Mouse (Mus musculus) liver, embryonic 12.5 days (tissue): ENCODE data around the gene Gpr137c. TPM values are rescaled to one million over a fixed set of nuclear protein-coding genes. Genes with fewer than 3 reads are reported as not detected.
A peak's percentile ranks its signal among the peaks of the same experiment; 100 is the strongest.

Source experiments
- ATAC-seq: fragments of 200-750 bp; cut with Nextera tagmentation; 2 replicates; pipeline ENCODE4 v1.8.0; 2017; ENCODE audit warnings: moderate number of reproducible peaks, mild to moderate bottlenecking, moderate library complexity
- H3K27ac ChIP-seq: fragments of 300-500 bp; sonication (generic); 2 replicates; pipeline ENCODE4 v1.5.1; 2016; ENCODE audit warnings: mild to moderate bottlenecking
- H3K27me3 ChIP-seq: fragments of 300-500 bp; sonication (generic); replicated peaks from 2 replicates; pipeline ENCODE4 v1.6.1; 2016; ENCODE audit warnings: mild to moderate bottlenecking, moderate library complexity
- H3K36me3 ChIP-seq: fragments of 300-500 bp; sonication (generic); 2 replicates; pipeline ENCODE4 v1.6.1; 2016; ENCODE audit warnings: mild to moderate bottlenecking, moderate library complexity
- H3K4me1 ChIP-seq: fragments of 300-500 bp; sonication (generic); 2 replicates; pipeline ENCODE4 v1.6.1; 2016
- H3K4me2 ChIP-seq: fragments of 300-500 bp; sonication (generic); 2 replicates; pipeline ENCODE4 v1.6.1; 2016; ENCODE audit warnings: mild to moderate bottlenecking, moderate library complexity
- H3K4me3 ChIP-seq: fragments of 300-500 bp; sonication (generic); 2 replicates; pipeline ENCODE4 v1.5.1; 2016; ENCODE audit warnings: mild to moderate bottlenecking, moderate library complexity
- H3K9ac ChIP-seq: fragments of 300-500 bp; sonication (generic); 2 replicates; pipeline ENCODE4 v1.6.1; 2016; ENCODE audit warnings: mild to moderate bottlenecking, moderate library complexity
- H3K9me3 ChIP-seq: fragments of 300-500 bp; sonication (generic); replicated peaks from 2 replicates; pipeline ENCODE4 v1.6.1; 2016; ENCODE audit warnings: mild to moderate bottlenecking, moderate library complexity
- WGBS: fragments of 180-500 bp; shearing (Covaris S2); methylation state at CpG from one replicate; pipeline ENCODE4 v1.1.7; 2016; ENCODE audit not compliant: insufficient replicate concordance; 5-methylcytosine and 5-hydroxymethylcytosine counted together
- polyA plus RNA-seq: library from polyadenylated mRNA; unstranded; fragments of >200 nt; fragmentation: Nextera tagmentation; extraction: Ambion mirVana; gene quantifications from 2 replicates; pipeline ENCODE4 v1.2.1, GENCODE M21; 2016

Gene Gpr137c
- polyA plus RNA-seq, 1 experiment from 2014 or later: 0.31 TPM

DNA sequence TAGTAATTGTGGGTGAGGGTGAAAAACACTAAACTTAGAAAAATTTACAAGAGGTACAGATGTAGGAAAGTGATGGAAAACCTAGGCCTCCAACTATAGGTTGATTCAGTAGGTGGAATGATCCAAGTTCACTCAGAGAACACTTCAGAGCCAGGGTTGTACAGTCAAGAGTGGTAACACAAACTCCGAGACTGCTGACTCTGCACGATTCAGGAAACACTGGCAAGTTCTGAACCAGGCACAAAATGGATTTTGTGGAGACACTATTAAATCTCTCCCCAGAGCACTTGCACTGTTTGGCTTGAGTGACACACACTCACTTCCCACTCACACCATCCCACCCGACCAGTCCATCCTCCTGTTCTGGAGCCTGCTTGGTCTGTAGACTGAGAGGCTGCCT, 103.8 kb downstream of the Gpr137c start:
- no peak overlapping the region for H3K4me3 ChIP-seq
- no peaks in the 10 kb centered on the region for H3K27me3 ChIP-seq
- no peaks in the 10 kb centered on the region for H3K36me3 ChIP-seq
- WGBS: 82% methylated on average over 3 of the region's 3 CpGs
- no peak overlapping the region for H3K9ac ChIP-seq
- no peak overlapping the region for H3K4me2 ChIP-seq
- H3K27ac ChIP-seq: no peak overlapping the region
- H3K9me3 ChIP-seq: no peaks in the 10 kb centered on the region
- peaks cover 64% of the 10 kb centered on the region for H3K4me1 ChIP-seq
- no peak for ATAC-seq

DNA sequence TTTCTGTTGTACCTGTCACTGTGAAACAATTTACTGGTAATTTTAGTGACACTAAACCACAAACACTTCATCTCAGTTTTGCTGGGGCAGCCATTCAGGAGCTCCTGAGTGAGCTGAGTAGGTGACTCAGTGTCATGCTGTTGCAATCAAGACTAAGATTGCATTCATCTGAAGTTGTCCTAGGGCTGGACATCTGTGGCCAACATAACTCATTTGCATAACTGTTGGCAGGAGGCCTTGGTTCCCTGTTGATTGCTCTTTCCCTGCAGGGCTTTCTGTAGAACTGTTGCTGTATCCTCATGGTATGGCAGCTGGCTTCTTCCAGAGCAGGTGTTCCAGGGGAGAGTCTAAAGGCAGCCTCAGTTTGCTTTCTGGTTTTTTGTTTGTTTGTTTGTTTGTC, 106.0 kb downstream of the Gpr137c start:
- no peak overlapping the region for H3K4me3 ChIP-seq
- no peaks in the 10 kb centered on the region for H3K36me3 ChIP-seq
- H3K9ac ChIP-seq: no peak overlapping the region
- H3K27ac ChIP-seq: peak overlapping the region; percentile 27; the same call in 1 of the 2 replicates
- H3K4me1 ChIP-seq: peaks cover 58% of the 10 kb centered on the region
- no peaks in the 10 kb centered on the region for H3K9me3 ChIP-seq
- ATAC-seq: no peak
- no peak overlapping the region for H3K4me2 ChIP-seq
- H3K27me3 ChIP-seq: no peaks in the 10 kb centered on the region

DNA sequence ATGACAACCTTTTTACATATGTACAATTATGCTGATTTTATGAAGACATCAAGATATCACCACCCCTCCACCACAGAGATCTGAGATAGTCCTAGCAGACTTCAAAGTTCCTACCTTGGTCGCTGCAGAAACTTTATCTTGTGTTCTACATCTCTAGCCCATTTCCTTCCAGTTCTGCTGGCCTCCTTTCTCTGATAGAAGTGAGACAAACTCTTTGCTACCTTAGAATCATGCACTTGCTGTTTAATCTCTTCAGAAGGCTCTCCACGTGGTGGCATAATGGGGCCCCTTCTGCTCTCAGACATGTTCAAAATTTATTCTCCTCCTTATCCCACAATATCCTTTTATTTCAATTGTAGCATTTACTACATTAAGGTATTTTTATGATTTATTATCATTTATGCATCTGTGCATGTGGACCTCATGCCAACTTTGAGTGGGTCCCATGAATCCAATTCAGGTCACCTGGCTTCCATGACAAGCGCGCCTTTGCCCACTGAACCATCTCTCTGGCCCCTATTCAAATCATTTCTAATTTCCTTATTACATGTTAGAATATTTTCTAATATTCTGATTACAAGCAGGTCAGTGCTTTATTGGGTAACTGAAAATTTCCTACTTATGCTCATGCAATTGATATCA, 108.7 kb downstream of the Gpr137c start:
- no peak overlapping the region for H3K4me3 ChIP-seq
- H3K9ac ChIP-seq: no peak overlapping the region
- 58% methylated on average over 4 of the region's 4 CpGs for WGBS
- peaks cover 42% of the 10 kb centered on the region for H3K4me1 ChIP-seq
- H3K4me2 ChIP-seq: no peak overlapping the region
- H3K27ac ChIP-seq: no peak overlapping the region; the same call in 1 of the 2 replicates
- no peak for ATAC-seq
- no peaks in the 10 kb centered on the region for H3K27me3 ChIP-seq
- H3K36me3 ChIP-seq: peaks cover 23% of the 10 kb centered on the region
- H3K9me3 ChIP-seq: no peaks in the 10 kb centered on the region

DNA sequence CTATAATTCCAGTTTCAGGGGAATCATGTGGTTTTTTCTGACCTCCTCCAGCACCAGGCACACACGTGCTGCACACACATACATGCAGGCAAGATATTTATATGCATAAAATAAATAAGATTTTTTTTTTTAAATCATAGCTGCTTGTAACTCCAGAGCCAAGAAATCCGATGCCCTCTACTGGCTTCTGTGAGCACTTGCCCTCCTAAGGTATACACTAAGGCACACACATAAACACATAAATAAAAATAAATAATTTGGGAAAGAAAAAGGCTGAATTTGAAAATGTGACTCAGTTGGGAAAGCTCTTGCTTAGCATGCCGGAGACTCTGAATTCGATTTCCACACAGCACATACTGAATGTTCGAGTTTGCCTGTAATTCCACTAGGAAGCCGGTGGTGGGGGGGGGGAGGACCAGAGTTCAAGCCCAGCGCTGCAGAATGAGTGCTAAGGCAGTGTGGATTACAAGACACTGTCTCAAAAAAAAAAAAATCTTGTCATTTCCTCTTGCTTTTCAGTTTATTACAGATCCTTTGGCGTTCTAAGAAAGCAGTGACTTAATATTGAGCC, 109.6 kb downstream of the Gpr137c start:
- Histone ChIP-seq H3K36me3 (peaks cover 31% of the 10 kb centered on the region), H3K4me1 (peaks cover 38% of the 10 kb centered on the region), H3K4me3 (peak overlapping the region; percentile 96), H3K9ac (peak overlapping the region; percentile 65), H3K4me2 (peak overlapping the region; percentile 72), H3K27me3 (no peaks in the 10 kb centered on the region), H3K27ac (peak overlapping the region; percentile 74), H3K9me3 (no peaks in the 10 kb centered on the region)
- WGBS: 9% methylated on average over 8 of the region's 8 CpGs
- peak; percentile 13; the same call in 1 of the 2 replicates for ATAC-seq

DNA sequence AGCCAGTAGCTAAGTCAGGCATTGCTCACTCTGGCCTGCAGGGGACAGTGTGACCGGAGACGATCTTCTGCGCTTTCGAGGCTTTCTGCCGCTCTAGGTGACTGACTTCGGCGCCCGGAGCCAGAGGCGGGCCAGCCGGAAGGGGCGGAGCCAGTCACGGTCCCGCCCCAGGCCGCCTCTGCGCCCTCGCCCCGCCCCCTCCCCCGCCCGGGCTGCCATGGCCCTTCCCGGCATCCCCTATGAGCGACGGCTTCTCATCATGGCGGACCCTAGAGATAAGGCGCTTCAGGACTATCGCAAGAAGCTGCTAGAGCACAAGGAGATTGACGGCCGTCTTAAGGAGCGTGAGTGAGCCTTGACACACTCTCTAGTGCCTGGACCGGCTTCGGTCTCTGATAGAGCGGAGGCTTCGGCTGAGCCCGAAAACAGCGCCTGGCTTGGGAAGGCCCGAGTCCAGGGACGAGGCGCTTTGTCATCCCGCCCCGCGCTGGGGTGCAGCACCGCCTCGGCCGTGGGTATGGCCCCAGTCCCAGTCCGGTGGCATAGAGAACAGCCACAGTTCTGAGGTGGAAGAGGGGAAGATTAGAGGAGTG, 110.2 kb downstream of the Gpr137c start, which contains the start of gene Psmc6:
TSS of gene Psmc6 (plus strand) at position 200 of the 593 bp plus-strand sequence.
- H3K9me3 ChIP-seq: no peaks in the 10 kb centered on the region
- peak within 1 kb of the TSS; percentile 96 for H3K27ac ChIP-seq
- H3K9ac ChIP-seq: peak within 1 kb of the TSS; percentile 91
- no peaks in the 10 kb centered on the region for H3K27me3 ChIP-seq
- WGBS: under 1% methylated on average over 44 of the region's 44 CpGs
- ATAC-seq: peak; percentile 93
- H3K4me3 ChIP-seq: peak within 1 kb of the TSS; percentile 96
- peaks cover 38% of the 10 kb centered on the region for H3K4me1 ChIP-seq
- peak within 1 kb of the TSS; percentile 72 for H3K4me2 ChIP-seq
- H3K36me3 ChIP-seq: peaks cover 35% of the 10 kb centered on the region

Other genes starting within 250 kb of the Gpr137c start
- 0.39 and 0.50 TPM in 2 replicates for gene Ptger2, start 231.5 kb upstream of the Gpr137c start, polyA plus RNA-seq
- 2.2 and 2.3 TPM in 2 replicates for gene Txndc16, start 611 bp downstream of the Gpr137c start, polyA plus RNA-seq
- gene Ero1l, start 99.1 kb downstream of the Gpr137c start, polyA plus RNA-seq: 51.1 and 56.7 TPM in 2 replicates
- gene Psmc6, start 110.1 kb downstream of the Gpr137c start, polyA plus RNA-seq: 130 and 131 TPM in 2 replicates
- 30.0 and 30.3 TPM in 2 replicates for gene Styx, start 131.4 kb downstream of the Gpr137c start, polyA plus RNA-seq
- gene Gnpnat1, start 185.2 kb downstream of the Gpr137c start, polyA plus RNA-seq: 33.3 and 35.4 TPM in 2 replicates